Mouse (Mus musculus): ENCODE measurements around the gene Pcdh9. TPM values are rescaled to one million over a fixed set of nuclear protein-coding genes. Genes with fewer than 3 reads are reported as not detected.

Gene Pcdh9
- polyA plus RNA-seq, 1 experiment from 2014 or later = 9.4 TPM

GRCm38 (mm10) chr14:93520166-93520565, 370.3 kb downstream of the Pcdh9 start:
- H3K27ac ChIP-seq (ENCODE audit: low read depth) = no peak overlapping the region
- H3K4me1 ChIP-seq (ENCODE audit: insufficient read depth) = no peaks in the 10 kb centered on the region
- H3K36me3 ChIP-seq (ENCODE audit: insufficient read depth) = no peaks in the 10 kb centered on the region
- ATAC-seq (ENCODE audit: insufficient read depth) = no peak
- DNase-seq = no peak
- H3K4me3 ChIP-seq (ENCODE audit: low read depth, low read length) = no peak overlapping the region
- H3K9me3 ChIP-seq (ENCODE audit: low read depth, low read length) = no peaks in the 10 kb centered on the region
- TF ChIP-seq CTCF (IDR thresholded peaks at IDR 0.05; ENCODE audit: low read depth) = no peak
- no peaks in the 10 kb centered on the region for H3K27me3 ChIP-seq (ENCODE audit: insufficient read depth, low read length)
- no peak overlapping the region for H3K4me2 ChIP-seq
- H3K9ac ChIP-seq = no peak overlapping the region
- WGBS = 64% methylated on average over 5 of the region's 5 CpGs

DNA sequence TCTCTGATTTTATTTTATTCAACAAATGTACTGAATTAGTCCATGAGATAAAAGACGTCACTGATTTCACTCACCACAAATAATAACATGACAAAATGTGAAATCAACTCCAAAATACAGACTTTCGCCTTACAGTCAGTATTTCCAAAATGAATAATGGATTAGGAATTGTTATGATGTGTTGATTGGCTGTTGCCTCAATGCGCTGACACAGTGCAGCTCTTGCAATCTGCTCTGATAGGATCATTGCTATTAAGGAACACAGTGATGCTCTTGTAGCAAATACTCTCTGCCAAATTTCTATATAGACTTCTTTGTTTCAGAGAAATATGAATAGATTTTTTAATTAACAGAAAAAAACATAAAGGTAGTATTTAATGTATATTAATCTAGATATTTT, 373.8 kb downstream of the Pcdh9 start:
- Histone ChIP-seq H3K4me3 (ENCODE audit: low read depth, low read length) (no peak overlapping the region), H3K9me3 (ENCODE audit: low read depth, low read length) (no peaks in the 10 kb centered on the region), H3K4me1 (ENCODE audit: insufficient read depth) (no peaks in the 10 kb centered on the region), H3K27me3 (ENCODE audit: insufficient read depth, low read length) (no peaks in the 10 kb centered on the region), H3K4me2 (no peak overlapping the region), H3K36me3 (ENCODE audit: insufficient read depth) (no peaks in the 10 kb centered on the region), H3K27ac (ENCODE audit: low read depth) (no peak overlapping the region), H3K9ac (no peak overlapping the region)
- DNase-seq = peak; percentile 46
- TF ChIP-seq CTCF (IDR thresholded peaks at IDR 0.05; ENCODE audit: low read depth) = no peak
- ATAC-seq (ENCODE audit: insufficient read depth) = no peak
- WGBS = 53% methylated on average over 3 of the region's 3 CpGs

DNA sequence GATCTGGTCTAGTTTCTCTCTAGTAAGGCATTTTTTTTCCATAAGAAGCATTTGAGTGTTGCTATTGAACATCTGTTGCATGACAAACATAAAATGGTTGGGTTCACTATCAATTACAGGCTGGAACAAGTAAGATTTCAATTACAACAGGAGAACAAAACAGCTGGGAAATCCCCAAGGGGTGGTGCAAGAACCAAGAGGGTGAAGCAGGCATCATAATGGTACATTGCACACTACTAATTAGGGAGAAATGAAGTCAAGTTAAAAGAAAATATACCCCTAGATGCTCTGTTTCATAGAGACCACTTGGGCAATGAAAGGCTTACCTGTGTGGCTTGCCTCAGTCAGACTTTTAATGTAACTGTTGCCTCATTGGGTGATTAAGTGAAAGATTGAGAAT, 384.4 kb downstream of the Pcdh9 start:
- Histone ChIP-seq H3K9ac (no peak overlapping the region), H3K4me1 (ENCODE audit: insufficient read depth) (no peaks in the 10 kb centered on the region), H3K9me3 (ENCODE audit: low read depth, low read length) (no peaks in the 10 kb centered on the region), H3K27ac (ENCODE audit: low read depth) (no peak overlapping the region), H3K36me3 (ENCODE audit: insufficient read depth) (no peaks in the 10 kb centered on the region), H3K27me3 (ENCODE audit: insufficient read depth, low read length) (no peaks in the 10 kb centered on the region), H3K4me3 (ENCODE audit: low read depth, low read length) (no peak overlapping the region), H3K4me2 (no peak overlapping the region)
- TF ChIP-seq CTCF (IDR thresholded peaks at IDR 0.05; ENCODE audit: low read depth) = no peak
- no peak for ATAC-seq (ENCODE audit: insufficient read depth)
- no peak for DNase-seq

DNA sequence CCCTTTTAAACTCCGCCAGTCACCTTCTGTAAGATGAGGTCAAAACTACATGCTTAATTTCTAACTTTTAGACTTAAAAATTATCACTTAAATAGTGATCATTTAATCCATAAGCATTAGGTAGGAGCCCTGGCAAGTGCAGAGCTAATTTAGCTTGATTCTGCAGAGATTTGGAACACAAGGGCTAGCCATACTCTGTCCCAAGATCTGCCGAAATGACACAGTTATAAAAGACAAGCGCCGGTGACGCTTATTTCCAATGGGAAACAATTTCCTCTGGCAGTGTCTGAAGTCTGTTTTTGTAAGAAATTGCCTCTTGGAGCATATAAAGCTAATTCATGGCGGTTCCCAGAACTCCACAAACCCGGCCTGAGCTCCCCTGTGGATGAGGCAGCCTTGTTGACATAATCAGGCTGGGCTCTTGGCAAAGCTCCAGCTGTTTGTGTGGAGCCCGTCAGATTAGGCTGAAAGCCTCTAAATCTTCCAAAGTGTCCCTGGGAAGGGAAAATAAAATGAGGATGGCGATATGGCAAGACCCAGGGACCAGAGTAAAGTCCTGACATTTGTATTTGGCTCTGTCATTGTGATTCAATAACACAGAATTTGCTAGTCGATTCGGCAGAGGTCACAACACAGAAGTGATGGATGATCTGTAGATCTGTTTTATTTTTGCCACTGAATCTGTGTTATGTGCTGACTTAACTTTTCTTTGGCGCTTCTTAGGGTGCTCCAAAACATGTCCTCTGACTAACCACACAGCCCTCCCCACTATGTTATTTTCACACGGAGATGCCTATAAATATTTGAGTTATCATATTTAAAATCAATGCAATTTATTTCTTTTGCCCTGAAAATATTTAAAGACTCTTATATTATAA, 391.4 kb downstream of the Pcdh9 start:
- no peak overlapping the region for H3K27ac ChIP-seq (ENCODE audit: low read depth)
- no peak overlapping the region for H3K9ac ChIP-seq
- no peaks in the 10 kb centered on the region for H3K27me3 ChIP-seq (ENCODE audit: insufficient read depth, low read length)
- no peaks in the 10 kb centered on the region for H3K36me3 ChIP-seq (ENCODE audit: insufficient read depth)
- TF ChIP-seq CTCF (IDR thresholded peaks at IDR 0.05; ENCODE audit: low read depth) = no peak
- 20% methylated on average over 13 of the region's 13 CpGs for WGBS
- H3K4me1 ChIP-seq (ENCODE audit: insufficient read depth) = no peaks in the 10 kb centered on the region
- H3K4me2 ChIP-seq = peak overlapping the region; percentile 15; the same call in 1 of the 2 replicates
- DNase-seq (peak; percentile 95), ATAC-seq (ENCODE audit: insufficient read depth) (peak; percentile 93)
- no peaks in the 10 kb centered on the region for H3K9me3 ChIP-seq (ENCODE audit: low read depth, low read length)
- no peak overlapping the region for H3K4me3 ChIP-seq (ENCODE audit: low read depth, low read length)

DNA sequence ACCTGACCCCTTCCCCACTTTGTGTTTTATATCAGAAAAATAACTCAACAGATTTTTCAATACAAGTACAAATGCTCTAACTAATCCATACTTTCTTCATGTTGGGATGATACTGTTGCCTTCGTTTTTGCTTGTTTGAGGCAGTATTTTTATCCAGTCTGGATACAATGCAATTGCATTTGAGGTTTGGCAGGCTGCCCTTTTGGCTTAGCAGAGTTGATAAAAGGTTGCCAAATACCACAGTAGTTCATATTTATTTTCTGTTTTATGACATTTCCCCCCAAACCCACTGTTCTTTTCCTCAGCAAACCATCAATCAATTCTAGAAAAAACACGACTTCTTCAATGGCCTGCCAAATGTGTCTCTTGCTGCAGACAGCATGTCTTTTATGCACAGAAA, 415.5 kb downstream of the Pcdh9 start:
- TF ChIP-seq CTCF (IDR thresholded peaks at IDR 0.05; ENCODE audit: low read depth) = no peak
- no peak overlapping the region for H3K4me3 ChIP-seq (ENCODE audit: low read depth, low read length)
- H3K27me3 ChIP-seq (ENCODE audit: insufficient read depth, low read length) = no peaks in the 10 kb centered on the region
- H3K4me2 ChIP-seq = no peak overlapping the region
- H3K27ac ChIP-seq (ENCODE audit: low read depth) = no peak overlapping the region
- WGBS = 28% methylated on average over 2 of the region's 2 CpGs
- peaks cover 4% of the 10 kb centered on the region; the same call in 1 of the 2 replicates for H3K4me1 ChIP-seq (ENCODE audit: insufficient read depth)
- DNase-seq = peak; percentile 93
- no peaks in the 10 kb centered on the region for H3K36me3 ChIP-seq (ENCODE audit: insufficient read depth)
- no peaks in the 10 kb centered on the region for H3K9me3 ChIP-seq (ENCODE audit: low read depth, low read length)
- no peak overlapping the region for H3K9ac ChIP-seq
- peak; percentile 84; the same call in 1 of the 2 replicates for ATAC-seq (ENCODE audit: insufficient read depth)

- Histone ChIP-seq H3K4me3 (ENCODE audit: low read depth, low read length) (no peak overlapping the region), H3K27ac (ENCODE audit: low read depth) (no peak overlapping the region), H3K9ac (no peak overlapping the region), H3K4me2 (no peak overlapping the region), H3K4me1 (ENCODE audit: insufficient read depth) (peaks cover 4% of the 10 kb centered on the region; the same call in 1 of the 2 replicates), H3K9me3 (ENCODE audit: low read depth, low read length) (no peaks in the 10 kb centered on the region), H3K27me3 (ENCODE audit: insufficient read depth, low read length) (no peaks in the 10 kb centered on the region), H3K36me3 (ENCODE audit: insufficient read depth) (no peaks in the 10 kb centered on the region)
- no peak for DNase-seq
- 80% methylated on average over 8 of the region's 8 CpGs for WGBS
- TF ChIP-seq CTCF (IDR thresholded peaks at IDR 0.05; ENCODE audit: low read depth) = no peak
- ATAC-seq (ENCODE audit: insufficient read depth) = no peak
Observed at GRCm38 (mm10) chr14:93472494-93472893, 418.0 kb downstream of the Pcdh9 start.

DNA sequence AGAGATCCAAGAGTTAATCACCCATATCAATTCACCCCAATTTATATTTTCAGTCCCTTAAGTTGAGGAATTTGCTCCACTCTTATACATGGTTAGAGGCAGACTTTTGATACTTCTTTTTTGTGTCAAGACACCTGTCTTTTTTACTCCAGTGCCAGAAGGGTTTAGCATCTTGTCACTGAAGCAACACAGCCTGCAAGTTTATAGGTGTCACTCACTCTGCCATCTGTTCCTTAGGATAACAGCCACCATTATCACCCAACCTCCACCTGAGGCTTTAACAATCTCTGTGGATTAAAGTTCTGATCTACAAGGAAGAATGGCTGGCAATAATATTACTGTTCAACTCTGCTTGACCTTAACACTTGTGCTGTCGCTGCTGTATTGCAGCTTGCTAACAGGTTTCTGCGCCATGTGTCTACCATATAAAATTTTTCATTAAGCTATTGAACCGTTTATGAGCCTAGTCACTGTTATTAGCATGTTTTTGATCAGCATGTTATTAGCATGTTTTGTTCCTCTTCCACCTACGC, 427.1 kb downstream of the Pcdh9 start:
- Histone ChIP-seq H3K9ac (no peak overlapping the region), H3K4me3 (ENCODE audit: low read depth, low read length) (no peak overlapping the region), H3K36me3 (ENCODE audit: insufficient read depth) (no peaks in the 10 kb centered on the region), H3K4me1 (ENCODE audit: insufficient read depth) (no peaks in the 10 kb centered on the region), H3K9me3 (ENCODE audit: low read depth, low read length) (no peaks in the 10 kb centered on the region), H3K27ac (ENCODE audit: low read depth) (no peak overlapping the region), H3K27me3 (ENCODE audit: insufficient read depth, low read length) (no peaks in the 10 kb centered on the region), H3K4me2 (no peak overlapping the region)
- no peak for TF ChIP-seq CTCF (IDR thresholded peaks at IDR 0.05; ENCODE audit: low read depth)
- WGBS = 88% methylated on average over 4 of the region's 4 CpGs
- no peak for DNase-seq
- no peak for ATAC-seq (ENCODE audit: insufficient read depth)
